Mouse (Mus musculus) heart, embryonic 14.5 days (tissue): Measurements from ENCODE around the gene Lin28b. TPM values are rescaled to one million over a fixed set of nuclear protein-coding genes. Genes with fewer than 3 reads are reported as not detected.

Experiments used
- ATAC-seq: fragments of 200-750 bp; cut with Nextera tagmentation; 2 replicates; pipeline ENCODE4 v1.8.0; 2017; ENCODE audit warnings: low read depth, moderate TSS enrichment; ENCODE audit not compliant: insufficient number of reproducible peaks, insufficient read depth, low FRiP score
- H3K27ac ChIP-seq, 2 experiments: fragments of 200-500 bp in 1 of 2; fragments of 300-500 bp in 1 of 2; sonication (generic) in 1 of 2; replicated peaks in 1 of 2; 2 replicates each; pipeline ENCODE4 v1.5.1; 2012 to 2014; ENCODE audit warnings: low read depth in 2 of 2, low read length in 2 of 2, control low read depth in 1 of 2, mild to moderate bottlenecking in 1 of 2, mixed read lengths in 1 of 2; ENCODE audit not compliant: control insufficient read depth in 1 of 2, insufficient read depth in 1 of 2
- H3K27me3 ChIP-seq: fragments of 300-500 bp; sonication (generic); 2 replicates; pipeline ENCODE4 v1.6.1; 2014; ENCODE audit warnings: mild to moderate bottlenecking, low read length, control low read depth; ENCODE audit not compliant: control insufficient read depth, insufficient read depth
- H3K36me3 ChIP-seq: fragments of 300-500 bp; sonication (generic); 2 replicates; pipeline ENCODE4 v1.6.1; 2014; ENCODE audit warnings: mild to moderate bottlenecking, control low read depth, low read length, mixed read lengths; ENCODE audit not compliant: control insufficient read depth, insufficient read depth
- H3K4me1 ChIP-seq, 2 experiments: fragments of 200-500 bp in 1 of 2; fragments of 300-500 bp in 1 of 2; sonication (generic) in 1 of 2; 2 replicates each; pipeline ENCODE4 v1.6.1; 2012 to 2014; ENCODE audit warnings: low read length in 2 of 2, control low read depth in 1 of 2, mixed read lengths in 1 of 2; ENCODE audit not compliant: control insufficient read depth in 2 of 2, insufficient read depth in 2 of 2
- H3K4me2 ChIP-seq: fragments of 300-500 bp; sonication (generic); 2 replicates; pipeline ENCODE4 v1.6.1; 2014; ENCODE audit warnings: mild to moderate bottlenecking, low read length
- H3K4me3 ChIP-seq, 2 experiments: fragments of 200-500 bp in 1 of 2; fragments of 300-500 bp in 1 of 2; sonication (generic) in 1 of 2; 2 replicates each; pipeline ENCODE4 v1.5.1; 2012 to 2014; ENCODE audit warnings: low read length in 2 of 2, mild to moderate bottlenecking in 2 of 2, control low read depth in 1 of 2, low read depth in 1 of 2, moderate library complexity in 1 of 2; ENCODE audit not compliant: control insufficient read depth in 1 of 2, insufficient read depth in 1 of 2
- H3K9ac ChIP-seq: fragments of 300-500 bp; sonication (generic); 2 replicates; pipeline ENCODE4 v1.6.1; 2014; ENCODE audit warnings: mild to moderate bottlenecking, low read length
- H3K9me3 ChIP-seq: fragments of 300-500 bp; sonication (generic); 2 replicates; pipeline ENCODE4 v1.6.1; 2016; ENCODE audit warnings: low read length, control low read depth; ENCODE audit not compliant: control insufficient read depth
- WGBS: fragments of 180-500 bp; shearing (Covaris S2); extraction: QIAGEN DNeasy Blood & Tissue Kit; methylation state at CpG from one replicate; pipeline ENCODE4 v1.1.7; 2014; 5-methylcytosine and 5-hydroxymethylcytosine counted together
- polyA plus RNA-seq: library from polyadenylated mRNA; unstranded; fragments of >200 nt; fragmentation: Nextera tagmentation; extraction: Ambion mirVana; gene quantifications from 2 replicates; pipeline ENCODE4 v1.2.1, GENCODE M21; 2014

The Lin28b gene
- polyA plus RNA-seq, 1 experiment from 2014 or later = 3.0 TPM

DNA sequence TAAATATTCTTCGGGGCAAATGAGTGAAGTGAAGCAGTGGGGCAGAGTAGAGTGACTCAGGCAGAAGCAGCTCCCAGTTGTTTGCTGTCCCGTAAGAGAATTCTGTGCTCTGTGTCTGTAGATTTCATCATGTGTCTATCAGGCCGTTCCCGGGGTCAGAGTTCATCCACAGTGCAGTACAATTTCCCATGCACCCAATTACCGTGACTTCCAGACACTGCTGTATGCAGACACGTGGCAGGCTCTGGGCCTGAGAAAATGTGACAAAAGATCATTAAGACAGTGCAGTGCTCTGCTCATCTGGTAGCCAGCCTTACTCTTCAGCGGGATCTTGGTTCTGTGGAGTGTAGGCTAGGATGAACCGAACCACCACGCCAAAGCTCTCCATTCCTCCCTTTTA is 141.0 kb downstream of the Lin28b start:
- H3K27ac ChIP-seq = no peak overlapping the region
- H3K27me3 ChIP-seq = no peaks in the 10 kb centered on the region
- H3K4me1 ChIP-seq = peaks cover 0 to 3% of the 10 kb centered on the region in 2 experiments; a peak in 1 of 4 replicates
- peaks cover 88% of the 10 kb centered on the region for H3K36me3 ChIP-seq
- H3K4me2 ChIP-seq = no peak overlapping the region
- 89% methylated on average over 9 of the region's 9 CpGs for WGBS
- no peak overlapping the region for H3K9ac ChIP-seq
- no peak for ATAC-seq
- no peak overlapping the region for H3K4me3 ChIP-seq
- H3K9me3 ChIP-seq = peaks cover 4% of the 10 kb centered on the region; the same call in 1 of the 2 replicates

DNA sequence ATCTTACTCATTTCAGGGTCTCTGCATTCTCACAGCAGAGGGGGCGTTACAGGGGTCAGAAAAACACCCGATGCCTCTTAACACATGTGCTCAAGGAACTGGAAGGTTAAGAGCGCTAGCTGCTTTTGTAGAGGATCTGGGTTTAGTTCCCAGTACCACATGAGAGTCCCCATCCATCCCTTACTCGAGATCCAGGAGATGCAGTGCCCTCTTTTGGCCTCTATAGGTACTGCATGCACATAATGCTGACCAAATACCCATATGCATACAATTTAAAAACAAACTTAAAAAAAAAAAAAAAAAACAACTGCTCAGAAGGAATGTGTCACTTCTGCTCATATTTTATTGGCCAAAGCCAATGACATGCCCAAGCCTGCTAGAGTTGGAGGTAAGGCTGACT is 141.8 kb downstream of the Lin28b start:
- Histone ChIP-seq H3K4me2 (no peak overlapping the region), H3K27ac (no peak overlapping the region), H3K27me3 (no peaks in the 10 kb centered on the region), H3K4me3 (no peak overlapping the region), H3K36me3 (peaks cover 86% of the 10 kb centered on the region), H3K9me3 (peaks cover 4% of the 10 kb centered on the region; the same call in 1 of the 2 replicates), H3K9ac (no peak overlapping the region), H3K4me1 (peaks cover 0 to 3% of the 10 kb centered on the region in 2 experiments; a peak in 1 of 4 replicates)
- WGBS = 91% methylated on average over 4 of the region's 4 CpGs
- no peak for ATAC-seq

GRCm38 (mm10) chr10:45339106-45339505 is 147.1 kb downstream of the Lin28b start:
- peak overlapping the region; percentile 66; the same call in 1 of the 2 replicates for H3K9ac ChIP-seq
- ATAC-seq = no peak
- peaks cover 0 to 12% of the 10 kb centered on the region in 2 experiments; a peak in 2 of 4 replicates for H3K4me1 ChIP-seq
- 53% methylated on average over 7 of the region's 7 CpGs for WGBS
- no peaks in the 10 kb centered on the region for H3K27me3 ChIP-seq
- peak overlapping the region; percentile 29 to 57; a peak in 3 of 4 replicates for H3K27ac ChIP-seq
- H3K9me3 ChIP-seq = peaks cover 2% of the 10 kb centered on the region; the same call in 1 of the 2 replicates
- H3K4me3 ChIP-seq = peak overlapping the region in 1 of 2 experiments; percentile 91; a peak in 3 of 4 replicates
- H3K4me2 ChIP-seq = peak overlapping the region; percentile 64
- peaks cover 49% of the 10 kb centered on the region for H3K36me3 ChIP-seq

DNA sequence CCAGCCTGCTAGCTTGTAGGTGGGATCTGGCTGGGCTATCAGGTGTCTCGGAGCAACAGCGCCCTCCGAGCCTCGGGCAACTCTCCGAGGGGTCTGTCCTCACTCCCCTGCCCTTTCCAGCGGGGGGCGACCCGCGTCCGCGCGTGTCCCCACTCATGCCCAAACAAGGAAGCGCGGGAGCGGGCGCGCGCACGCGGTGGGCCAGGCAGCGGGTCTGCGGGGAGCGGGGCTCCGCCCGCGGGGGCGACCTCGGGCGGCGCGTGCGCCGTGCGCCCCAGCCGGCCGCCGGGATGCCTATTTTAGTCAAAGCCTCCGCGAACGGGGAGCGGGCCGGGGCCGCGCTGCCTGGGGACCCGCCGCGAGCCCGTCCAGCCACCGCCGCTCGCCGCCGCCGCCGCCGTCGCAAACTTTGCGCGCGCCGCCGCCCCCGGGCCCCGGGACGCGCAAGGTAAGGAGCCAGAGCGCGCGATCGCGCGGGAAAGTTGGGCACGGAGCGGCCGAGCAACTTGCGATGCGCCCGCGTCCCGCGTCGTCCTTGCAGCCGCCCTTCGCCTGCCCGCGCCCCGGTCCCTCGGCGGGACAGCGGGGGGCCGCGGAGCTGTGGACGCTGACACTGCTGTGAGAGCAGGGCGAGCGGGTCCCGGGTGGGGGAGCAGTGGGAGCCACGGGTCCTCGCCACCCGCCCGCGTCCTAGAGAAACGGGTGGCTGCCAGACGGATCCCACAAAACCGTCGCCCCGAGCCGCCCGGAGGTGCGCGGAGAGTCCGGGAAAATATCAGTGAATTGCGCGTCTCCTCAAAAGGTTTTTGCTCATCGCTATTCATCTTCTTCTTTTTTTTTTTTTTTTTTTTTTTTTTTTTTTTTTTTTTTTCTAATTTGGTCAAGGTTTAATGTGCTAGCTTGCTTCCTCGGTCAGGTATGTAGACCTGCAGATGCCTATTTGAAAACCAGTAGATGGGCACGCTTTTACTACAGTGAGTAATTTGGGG is 150.5 kb downstream of the Lin28b start, which contains the start of gene Bves:
Gene Bves (plus strand): TSS at position 339 of the 989 bp plus-strand sequence.
- H3K4me2 ChIP-seq = peak within 1 kb of the TSS; percentile 64
- peak within 1 kb of the TSS; percentile 97 to 98 for H3K27ac ChIP-seq
- WGBS = under 1% methylated on average over 103 of the region's 116 CpGs
- H3K4me1 ChIP-seq = peaks cover 0 to 12% of the 10 kb centered on the region in 2 experiments; a peak in 2 of 4 replicates
- peak within 1 kb of the TSS; percentile 99 for H3K9ac ChIP-seq
- H3K9me3 ChIP-seq = no peaks in the 10 kb centered on the region
- peaks cover 16% of the 10 kb centered on the region for H3K36me3 ChIP-seq
- peak; percentile 79 for ATAC-seq
- H3K27me3 ChIP-seq = no peaks in the 10 kb centered on the region
- H3K4me3 ChIP-seq = peak within 1 kb of the TSS; percentile 91 to 100

DNA sequence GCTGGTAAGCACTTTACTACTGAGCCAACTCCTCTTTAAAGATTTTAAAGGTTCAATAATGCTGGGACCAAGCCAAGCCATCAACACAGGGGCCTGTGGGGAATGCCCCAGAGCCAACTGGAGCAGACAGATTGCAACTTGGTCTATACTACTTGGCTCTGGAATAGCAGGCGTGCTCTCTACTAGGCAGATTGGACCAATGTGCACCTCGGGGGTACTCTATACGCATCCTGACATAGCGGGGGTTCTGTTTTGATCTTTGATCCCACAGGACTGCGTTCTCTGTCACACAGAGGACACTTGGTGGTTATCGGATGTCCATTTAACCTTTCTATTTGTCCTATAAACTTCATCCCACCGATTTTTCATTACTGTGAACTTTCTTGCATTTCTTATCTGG is 151.3 kb downstream of the Lin28b start:
- peak overlapping the region; percentile 36 to 97; a peak in 3 of 4 replicates for H3K27ac ChIP-seq
- peak overlapping the region; percentile 64 for H3K4me2 ChIP-seq
- H3K9ac ChIP-seq = peak overlapping the region; percentile 99
- no peaks in the 10 kb centered on the region for H3K27me3 ChIP-seq
- peak overlapping the region in 1 of 2 experiments; percentile 91; a peak in 3 of 4 replicates for H3K4me3 ChIP-seq
- 19% methylated on average over 7 of the region's 7 CpGs for WGBS
- peaks cover 8% of the 10 kb centered on the region for H3K36me3 ChIP-seq
- ATAC-seq = no peak
- H3K9me3 ChIP-seq = no peaks in the 10 kb centered on the region
- H3K4me1 ChIP-seq = peaks cover 0 to 9% of the 10 kb centered on the region in 2 experiments; a peak in 1 of 4 replicates

DNA sequence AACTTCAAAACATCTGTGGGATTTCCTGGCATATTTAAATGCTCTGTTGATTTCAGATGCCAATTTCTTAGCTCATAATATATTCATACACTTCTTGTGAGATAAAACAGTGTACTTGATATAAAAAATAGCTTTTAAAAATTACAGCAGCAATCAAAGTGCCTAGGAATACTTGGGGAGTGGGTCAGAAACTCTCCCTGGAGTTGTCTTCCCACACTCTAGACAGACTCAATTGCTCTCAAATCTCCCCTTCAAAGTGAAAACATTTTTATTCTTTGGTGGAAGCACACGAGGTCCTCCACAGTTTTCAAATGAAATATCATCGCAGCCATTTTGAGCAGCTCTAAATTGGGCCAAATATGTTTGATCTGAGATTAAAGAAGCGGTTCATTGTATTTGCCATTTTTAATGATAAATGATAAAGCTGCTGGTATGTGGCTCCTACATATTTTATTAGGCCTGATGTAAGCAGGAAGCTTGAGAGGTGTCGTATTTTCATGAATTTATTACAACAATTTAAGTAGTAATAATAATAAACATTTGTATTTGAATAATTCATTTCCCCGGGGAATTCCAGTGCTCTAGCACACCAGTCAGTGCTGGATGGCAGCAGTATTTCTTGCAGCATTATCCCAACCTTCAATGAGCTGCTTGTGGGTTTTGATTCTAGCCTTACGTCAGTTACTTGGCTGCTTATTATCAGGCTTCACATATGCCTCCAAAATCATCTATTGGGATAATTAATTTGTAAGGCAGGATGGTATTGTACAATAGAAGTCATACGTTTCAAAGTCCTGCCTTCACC is 157.8 kb downstream of the Lin28b start:
- Histone ChIP-seq H3K27me3 (no peaks in the 10 kb centered on the region), H3K9ac (no peak overlapping the region), H3K4me3 (no peak overlapping the region), H3K9me3 (no peaks in the 10 kb centered on the region), H3K36me3 (no peaks in the 10 kb centered on the region), H3K27ac (no peak overlapping the region), H3K4me2 (no peak overlapping the region), H3K4me1 (0 out of 4 replicates have a peak, but pooled peaks cover 2 to 3% of the 10 kb centered on the region in 2 experiments)
- ATAC-seq = no peak
- WGBS = 85% methylated on average over 7 of the region's 7 CpGs
